Mouse (Mus musculus): Measurements from ENCODE around the gene 1700025C18Rik.

DNA sequence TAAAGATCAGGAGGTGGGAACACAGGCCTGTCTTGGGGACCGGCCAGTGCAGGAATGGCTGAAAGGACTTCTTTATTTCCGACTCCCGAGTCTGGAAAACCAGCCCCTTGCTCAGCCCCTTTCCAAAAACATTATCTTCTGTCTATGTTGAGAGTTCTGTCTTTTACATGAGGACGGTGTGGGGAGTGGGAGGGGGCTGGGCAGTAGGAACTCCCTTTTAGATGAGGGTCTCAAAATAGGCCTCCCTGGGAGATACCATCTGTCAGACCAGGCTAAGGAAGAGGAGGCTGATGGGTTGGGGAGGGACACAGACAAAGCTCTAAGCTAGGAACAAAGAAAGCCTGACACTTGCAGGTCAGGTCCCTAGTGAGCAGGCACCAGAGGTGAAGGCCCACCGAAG, 41.5 kb downstream of the 1700025C18Rik start:
- TF ChIP-seq CTCF (IDR thresholded peaks at IDR 0.05), result no peak
- TF ChIP-seq EP300 (IDR thresholded peaks at IDR 0.05), result no peak
